Mouse (Mus musculus): Measurements from ENCODE around the gene Otud7a. TPM values are rescaled to one million over a fixed set of nuclear protein-coding genes. Genes with fewer than 3 reads are reported as not detected.

Gene Otud7a
- total and polyA plus RNA-seq, 3 experiments, result not detected

- Histone ChIP-seq H3K4me1 (ENCODE audit: control insufficient read depth in 1 of 2, insufficient read depth in 2 of 2, low read length in 2 of 2) (no peaks in the 10 kb centered on the region), H3K9ac (ENCODE audit: control insufficient read depth, low read depth, low read length, poor library complexity, severe bottlenecking) (no peak overlapping the region), H3K4me3 (ENCODE audit: control insufficient read depth in 1 of 2, insufficient read depth in 1 of 2, low read depth in 2 of 2, low read length in 2 of 2) (no peak overlapping the region), H3K27ac (ENCODE audit: control insufficient read depth, low read depth, low read length) (no peak overlapping the region), H3K79me2 (ENCODE audit: control insufficient read depth, insufficient read depth, low read length, poor library complexity) (no peaks in the 10 kb centered on the region), H3K36me3 (ENCODE audit: control insufficient read depth in 1 of 2, insufficient read depth in 2 of 2, low read length in 2 of 2) (no peaks in the 10 kb centered on the region), H3K9me3 (replicated peaks; ENCODE audit: insufficient read depth, low read length) (no peaks in the 10 kb centered on the region), H3K27me3 (ENCODE audit: control insufficient read depth in 1 of 2, insufficient read depth in 2 of 2, low read length in 2 of 2) (no peaks in the 10 kb centered on the region)
- no peak for TF ChIP-seq JUND (IDR thresholded peaks at IDR 0.05; ENCODE audit: low read depth, low read length)
- no peak for TF ChIP-seq CHD2 (IDR thresholded peaks at IDR 0.05; ENCODE audit: low read length)
- no peak for TF ChIP-seq HCFC1 (IDR thresholded peaks at IDR 0.05; ENCODE audit: low read depth, low read length)
- no peak for TF ChIP-seq EP300 (IDR thresholded peaks at IDR 0.05; ENCODE audit: low read depth in 1 of 2, low read length in 2 of 2)
- no peak for TF ChIP-seq NELFE (IDR thresholded peaks at IDR 0.05; ENCODE audit: low read depth, low read length)
- no peak for TF ChIP-seq ZKSCAN1 (IDR thresholded peaks at IDR 0.05; ENCODE audit: low read depth, low read length)
- TF ChIP-seq USF1 (IDR thresholded peaks at IDR 0.05; ENCODE audit: low read depth, low read length), result no peak
- no peak for TF ChIP-seq RAD21 (IDR thresholded peaks at IDR 0.05; ENCODE audit: low read depth, low read length)
- no peak for TF ChIP-seq GABPA (IDR thresholded peaks at IDR 0.05; ENCODE audit: low read depth, low read length)
- no peak for TF ChIP-seq ZMIZ1 (IDR thresholded peaks at IDR 0.05; ENCODE audit: low read depth, low read length)
- TF ChIP-seq ZC3H11A (IDR thresholded peaks at IDR 0.05; ENCODE audit: low read depth, low read length), result no peak
- no peak for TF ChIP-seq BHLHE40 (IDR thresholded peaks at IDR 0.05; ENCODE audit: borderline replicate concordance, low read depth, low read length)
- no peak for TF ChIP-seq POLR2AphosphoS5 (IDR thresholded peaks at IDR 0.05; ENCODE audit: borderline replicate concordance, low read depth, low read length)
- TF ChIP-seq TBP (IDR thresholded peaks at IDR 0.05; ENCODE audit: low read depth, low read length), result no peak
- no peak for TF ChIP-seq ELF1 (IDR thresholded peaks at IDR 0.05; ENCODE audit: low read depth, low read length)
- no peak for TF ChIP-seq MEF2A (IDR thresholded peaks at IDR 0.05; ENCODE audit: extremely low read depth, insufficient replicate concordance, low read depth, low read length, poor library complexity, severe bottlenecking)
- TF ChIP-seq ETS1 (IDR thresholded peaks at IDR 0.05; ENCODE audit: low read depth, low read length), result no peak
- TF ChIP-seq MAX (IDR thresholded peaks at IDR 0.05; ENCODE audit: low read length), result no peak
- TF ChIP-seq TCF12 (IDR thresholded peaks at IDR 0.05; ENCODE audit: low read depth, low read length), result no peak
- TF ChIP-seq MAZ (IDR thresholded peaks at IDR 0.05; ENCODE audit: low read depth, low read length), result no peak
- no peak for DNase-seq (ENCODE audit: low read depth, low spot score)
Observed at GRCm38 (mm10) chr7:63637651-63638050, 193.1 kb downstream of the Otud7a start.

- Histone ChIP-seq H3K36me3 (ENCODE audit: control insufficient read depth in 1 of 2, insufficient read depth in 2 of 2, low read length in 2 of 2) (no peaks in the 10 kb centered on the region), H3K27ac (ENCODE audit: control insufficient read depth, low read depth, low read length) (no peak overlapping the region), H3K9ac (ENCODE audit: control insufficient read depth, low read depth, low read length, poor library complexity, severe bottlenecking) (no peak overlapping the region), H3K79me2 (ENCODE audit: control insufficient read depth, insufficient read depth, low read length, poor library complexity) (no peaks in the 10 kb centered on the region), H3K27me3 (ENCODE audit: control insufficient read depth in 1 of 2, insufficient read depth in 2 of 2, low read length in 2 of 2) (no peaks in the 10 kb centered on the region), H3K4me3 (ENCODE audit: control insufficient read depth in 1 of 2, insufficient read depth in 1 of 2, low read depth in 2 of 2, low read length in 2 of 2) (no peak overlapping the region), H3K9me3 (replicated peaks; ENCODE audit: insufficient read depth, low read length) (no peaks in the 10 kb centered on the region), H3K4me1 (ENCODE audit: control insufficient read depth in 1 of 2, insufficient read depth in 2 of 2, low read length in 2 of 2) (no peaks in the 10 kb centered on the region)
- TF ChIP-seq GABPA (IDR thresholded peaks at IDR 0.05; ENCODE audit: low read depth, low read length) (no peak), ELF1 (IDR thresholded peaks at IDR 0.05; ENCODE audit: low read depth, low read length) (no peak), CHD2 (IDR thresholded peaks at IDR 0.05; ENCODE audit: low read length) (no peak), CHD1 (IDR thresholded peaks at IDR 0.05; ENCODE audit: low read depth, low read length) (no peak), RCOR1 (IDR thresholded peaks at IDR 0.05; ENCODE audit: low read depth, low read length) (no peak), POLR2AphosphoS2 (IDR thresholded peaks at IDR 0.05; ENCODE audit: low read length) (no peak), EP300 (IDR thresholded peaks at IDR 0.05; ENCODE audit: low read depth in 1 of 2, low read length in 2 of 2) (no peak), BHLHE40 (IDR thresholded peaks at IDR 0.05; ENCODE audit: borderline replicate concordance, low read depth, low read length) (no peak), ZNF384 (IDR thresholded peaks at IDR 0.05; ENCODE audit: low read depth, low read length) (no peak), TBP (IDR thresholded peaks at IDR 0.05; ENCODE audit: low read depth, low read length) (no peak), E2F4 (IDR thresholded peaks at IDR 0.05; ENCODE audit: borderline replicate concordance, low read depth, low read length) (no peak), RAD21 (IDR thresholded peaks at IDR 0.05; ENCODE audit: low read depth, low read length) (no peak), MAZ (IDR thresholded peaks at IDR 0.05; ENCODE audit: low read depth, low read length) (no peak), HCFC1 (IDR thresholded peaks at IDR 0.05; ENCODE audit: low read depth, low read length) (no peak), USF1 (IDR thresholded peaks at IDR 0.05; ENCODE audit: low read depth, low read length) (no peak), POLR2AphosphoS5 (IDR thresholded peaks at IDR 0.05; ENCODE audit: borderline replicate concordance, low read depth, low read length) (no peak), GATA1 (IDR thresholded peaks at IDR 0.05; ENCODE audit: low read depth, low read length) (no peak), ZKSCAN1 (IDR thresholded peaks at IDR 0.05; ENCODE audit: low read depth, low read length) (no peak), ZC3H11A (IDR thresholded peaks at IDR 0.05; ENCODE audit: low read depth, low read length) (no peak)
- DNase-seq (ENCODE audit: low read depth, low spot score), result no peak
Observed at GRCm38 (mm10) chr7:63644002-63644401, 199.5 kb downstream of the Otud7a start.
